Mouse (Mus musculus): ENCODE data around the gene Gm21954.

The Gm21954 gene

DNA sequence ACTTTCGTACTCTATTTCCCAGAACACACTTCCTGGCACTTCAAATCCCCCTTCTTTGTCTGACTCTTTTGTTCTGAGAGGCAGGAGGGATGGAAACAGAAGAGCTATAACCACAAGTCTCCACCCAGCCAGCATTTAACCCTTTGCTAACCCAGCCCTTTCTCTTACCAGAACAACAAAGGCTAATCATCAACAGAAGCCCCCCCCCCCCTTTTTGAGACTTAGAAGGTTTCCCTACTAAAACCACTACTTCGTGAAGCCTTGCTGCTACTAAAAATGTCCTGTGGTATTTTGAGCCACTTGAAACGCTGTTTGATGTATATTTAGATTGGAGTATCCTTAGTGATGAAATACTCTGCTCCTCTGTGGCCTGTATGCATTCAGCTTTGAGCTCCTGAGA is 52.7 kb downstream of the Gm21954 start:
- DNase-seq (ENCODE audit: low read depth, low spot score) = peak; percentile 40

GRCm38 (mm10) chr3:55418845-55419244 is 53.2 kb downstream of the Gm21954 start:
- no peak for DNase-seq (ENCODE audit: low read depth, low spot score)

- DNase-seq (ENCODE audit: low read depth, low spot score) = no peak
Measured at GRCm38 (mm10) chr3:55415527-55415950, 56.5 kb downstream of the Gm21954 start.

Data from forelimb bud, embryonic 11.5 days (tissue).